Comparison of ENCODE assay signal across 9 mouse cellular contexts in genomic region chr11:43548657-43549435, GRCm38 (mm10). TPM values are rescaled to one million over a fixed set of nuclear protein-coding genes. Genes with fewer than 3 reads are reported as not detected.
A peak's percentile ranks its signal among the peaks of the same experiment; 100 is the strongest.
DNase-seq lines count a peak whose midpoint lies in the region; ATAC-seq and TF ChIP-seq lines count a peak whose summit lies in the region.
"Had no signal": no experiment of that assay in that cellular context is flagged by ENCODE, and none has a peak within 500 bp of the region (broad histone marks: within the 10 kb centered on the region; RNA-seq: fewer than 3 reads in every experiment).

No protein-coding gene starts in this region.

- peaks cover 60% of the 10 kb centered on the region for H3K4me1 ChIP-seq in kidney, embryonic 15.5 days
- H3K4me1 ChIP-seq in forebrain, embryonic 16.5 days (replicated peaks; ENCODE audit: control insufficient read depth, insufficient read depth, low read length) = peaks cover 21% of the 10 kb centered on the region
- peaks cover 9% of the 10 kb centered on the region for H3K4me1 ChIP-seq in limb, embryonic 14.5 days (ENCODE audit: control insufficient read depth, insufficient read depth, low read length)

- DNase-seq in kidney, adult 9 months = no peak
- no peak for DNase-seq in limb, embryonic 14.5 days (ENCODE audit: low spot score)
- DNase-seq in retina, embryonic 14.5 days (ENCODE audit: low spot score) = peak; percentile 64
- DNase-seq in natural killer cell, adult 2 months (ENCODE audit: low spot score in 2 of 2) = no peak
- DNase-seq in thymus, adult 18-20 months = no peak
- no peak for DNase-seq in embryo, embryonic 11 days

- H3K27me3 ChIP-seq in kidney, embryonic 15.5 days = no peaks in the 10 kb centered on the region
- no peaks in the 10 kb centered on the region for H3K27me3 ChIP-seq in forebrain, embryonic 16.5 days (replicated peaks; ENCODE audit: control insufficient read depth, insufficient read depth, low read length)
- H3K27me3 ChIP-seq in limb, embryonic 14.5 days (ENCODE audit: control insufficient read depth, insufficient read depth, low read length) = no peaks in the 10 kb centered on the region

- no peak for TF ChIP-seq POLR2A in limb, embryonic 14.5 days (IDR thresholded peaks at IDR 0.05; ENCODE audit: borderline replicate concordance, extremely low read depth, insufficient read depth, insufficient read length)

- 58% methylated on average over 12 of the region's 12 CpGs for WGBS in kidney, embryonic 15.5 days
- WGBS in forebrain, embryonic 16.5 days = 41% methylated on average over 12 of the region's 12 CpGs
- 71% methylated on average over 12 of the region's 12 CpGs for WGBS in limb, embryonic 14.5 days

- no peak overlapping the region for H3K4me3 ChIP-seq in kidney, embryonic 15.5 days (replicated peaks)
- no peak overlapping the region for H3K4me3 ChIP-seq in forebrain, embryonic 16.5 days (replicated peaks; ENCODE audit: low read length)
- no peak overlapping the region for H3K4me3 ChIP-seq in limb, embryonic 14.5 days (replicated peaks; ENCODE audit: low read length)

- H3K4me2 ChIP-seq in kidney, embryonic 15.5 days = no peak overlapping the region
- H3K4me2 ChIP-seq in forebrain, embryonic 16.5 days (ENCODE audit: low read length) = no peak overlapping the region
- no peak overlapping the region for H3K4me2 ChIP-seq in limb, embryonic 14.5 days (replicated peaks; ENCODE audit: low read depth, low read length, severe bottlenecking)

- no peak overlapping the region for H3K9ac ChIP-seq in kidney, embryonic 15.5 days
- no peak overlapping the region for H3K9ac ChIP-seq in forebrain, embryonic 16.5 days (replicated peaks; ENCODE audit: low read depth, low read length)
- H3K9ac ChIP-seq in limb, embryonic 14.5 days (ENCODE audit: low read depth, low read length, severe bottlenecking) = no peak overlapping the region

- H3K36me3 ChIP-seq in kidney, embryonic 15.5 days = peaks cover 14% of the 10 kb centered on the region; the same call in 1 of the 2 replicates
- no peaks in the 10 kb centered on the region for H3K36me3 ChIP-seq in forebrain, embryonic 16.5 days (ENCODE audit: control insufficient read depth, insufficient read depth)
- no peaks in the 10 kb centered on the region for H3K36me3 ChIP-seq in limb, embryonic 14.5 days (ENCODE audit: control insufficient read depth, insufficient read depth, low read length)
- H3K36me3 ChIP-seq: G1E had no signal

- peak; percentile 2; the same call in 1 of the 2 replicates for ATAC-seq in kidney, embryonic 15.5 days (replicated peaks; ENCODE audit: low FRiP score)
- no peak for ATAC-seq in forebrain, embryonic 16.5 days
- ATAC-seq in limb, embryonic 14.5 days (ENCODE audit: low FRiP score, low read depth) = no peak

- peak overlapping the region; percentile 76 for H3K27ac ChIP-seq in kidney, embryonic 15.5 days
- peak overlapping the region; percentile 60 for H3K27ac ChIP-seq in forebrain, embryonic 16.5 days (ENCODE audit: low read length)
- H3K27ac ChIP-seq in limb, embryonic 14.5 days (replicated peaks; ENCODE audit: low read depth, low read length) = 0 out of 2 replicates have a peak overlapping the region, but pooled peaks have one; percentile 3

- H3K9me3 ChIP-seq in kidney, embryonic 15.5 days (replicated peaks) = no peaks in the 10 kb centered on the region
- no peaks in the 10 kb centered on the region for H3K9me3 ChIP-seq in forebrain, embryonic 16.5 days (ENCODE audit: control insufficient read depth, low read length)
- no peaks in the 10 kb centered on the region for H3K9me3 ChIP-seq in limb, embryonic 14.5 days (ENCODE audit: control insufficient read depth, low read length)
- H3K9me3 ChIP-seq: G1E had no signal

RNA-seq across cellular contexts. Expression of gene Ccnjl, which starts 20.3 kb away (rescaled TPM):
- polyA plus RNA-seq in kidney, embryonic 15.5 days (2015; fragmentation: Nextera tagmentation; extraction: Ambion mirVana) = 27.0 and 29.2 TPM in 2 replicates
- polyA plus RNA-seq in forebrain, embryonic 16.5 days (2015; fragmentation: Nextera tagmentation; extraction: Ambion mirVana) = 9.5 and 13.5 TPM in 2 replicates
- polyA plus RNA-seq in limb, embryonic 14.5 days (2012; rRNA removed) = 5.1 and 5.9 TPM in 2 replicates
- polyA plus RNA-seq in limb, embryonic 14.5 days (2014; fragmentation: Nextera tagmentation; extraction: Ambion mirVana) = 7.7 and 11.5 TPM in 2 replicates
- polyA plus RNA-seq: G1E had no signal

RNA-seq across cellular contexts. Expression of gene 4933415A04Rik, which starts 38.0 kb away (rescaled TPM):
- polyA plus RNA-seq in kidney, embryonic 15.5 days (2015; fragmentation: Nextera tagmentation; extraction: Ambion mirVana) = 7.0 and 8.2 TPM in 2 replicates
- polyA plus RNA-seq in forebrain, embryonic 16.5 days (2015; fragmentation: Nextera tagmentation; extraction: Ambion mirVana) = 2.7 and 3.3 TPM in 2 replicates
- polyA plus RNA-seq in limb, embryonic 14.5 days (2012; rRNA removed) = 0.61 and 0.70 TPM in 2 replicates
- 2.2 and 3.6 TPM in 2 replicates for polyA plus RNA-seq in limb, embryonic 14.5 days (2014; fragmentation: Nextera tagmentation; extraction: Ambion mirVana)
- polyA plus RNA-seq: G1E had no signal

RNA-seq across cellular contexts. Expression of gene Fabp6, which starts 52.5 kb away (rescaled TPM):
- polyA plus RNA-seq in kidney, embryonic 15.5 days (2015; fragmentation: Nextera tagmentation; extraction: Ambion mirVana) = not detected in 2 replicates
- not detected in 2 replicates for polyA plus RNA-seq in forebrain, embryonic 16.5 days (2015; fragmentation: Nextera tagmentation; extraction: Ambion mirVana)
- polyA plus RNA-seq in limb, embryonic 14.5 days (2012; rRNA removed) = 0.49 TPM in 1 of 2 replicates, not detected in the other
- not detected in 2 replicates for polyA plus RNA-seq in limb, embryonic 14.5 days (2014; fragmentation: Nextera tagmentation; extraction: Ambion mirVana)
- polyA plus RNA-seq: G1E had no signal

Comparison
In these comparisons a context has a peak if more than half of its experiments do, and no peak if none do; other contexts are left out.
1. H3K27ac ChIP-seq: peak in every context shown above with its lines; median percentile 76 in kidney, embryonic 15.5 days; 60 in forebrain, embryonic 16.5 days; 3 in limb, embryonic 14.5 days.